Mouse (Mus musculus) liver, embryonic 14 days (tissue): ENCODE data around the gene Ccdc194. TPM values are rescaled to one million over a fixed set of nuclear protein-coding genes. Genes with fewer than 3 reads are reported as not detected.

Source experiments
- polyA plus RNA-seq: library from polyadenylated mRNA; depleted of rRNA; stranded (reverse); fragments of >200 nt; gene quantifications from 2 replicates; pipeline ENCODE4 v1.2.3, GENCODE M21; 2012; rRNA removed

The Ccdc194 gene
- polyA plus RNA-seq, result 0.12 and 0.18 TPM in 2 replicates

GRCm38 (mm10) chr8:71525226-71526050, at the start of gene Ccdc194:
TSS of gene Ccdc194 (minus strand) at chr8:71525711.

GRCm38 (mm10) chr8:71568387-71568937, 43.0 kb upstream of the Ccdc194 start, which contains the start of gene Slc27a1:
TSS of gene Slc27a1 (plus strand) at chr8:71568882.

GRCm38 (mm10) chr8:71566501-71566900, 41.0 kb upstream of the Ccdc194 start, which contains the start of gene Nxnl1:
TSS of gene Nxnl1 (minus strand) at chr8:71566601.

GRCm38 (mm10) chr8:71558071-71558957, 32.8 kb upstream of the Ccdc194 start, which contains the start of gene Tmem221:
TSS of gene Tmem221 (minus strand) at chr8:71558871.

GRCm38 (mm10) chr8:71542632-71543343, 17.3 kb upstream of the Ccdc194 start, which contains the start of gene Mvb12a:
TSS of gene Mvb12a (plus strand) at chr8:71542922.

GRCm38 (mm10) chr8:71537028-71537867, 11.7 kb upstream of the Ccdc194 start, which contains the start of gene Bst2:
TSS of gene Bst2 (minus strand) at chr8:71537456.

GRCm38 (mm10) chr8:71511644-71512043, 13.9 kb downstream of the Ccdc194 start, which contains the start of gene Plvap:
TSS of gene Plvap (minus strand) at chr8:71511752.

GRCm38 (mm10) chr8:71487691-71488445, 37.6 kb downstream of the Ccdc194 start, which contains the start of gene Gtpbp3:
TSS of gene Gtpbp3 (plus strand) at chr8:71488103.

GRCm38 (mm10) chr8:71485142-71486135, 40.1 kb downstream of the Ccdc194 start, which contains the start of gene Ano8:
TSS of gene Ano8 (minus strand) at chr8:71485963.

Other genes with a start within 250 kb of the Ccdc194 start
- 53.8 and 56.8 TPM in 2 replicates for gene Use1, start 158.9 kb downstream of the Ccdc194 start, polyA plus RNA-seq
- 3.0 and 3.1 TPM in 2 replicates for gene Ocel1, start 154.4 kb downstream of the Ccdc194 start, polyA plus RNA-seq
- 15.0 and 18.0 TPM in 2 replicates for gene Nr2f6, start 143.8 kb downstream of the Ccdc194 start, polyA plus RNA-seq
- gene Ushbp1, start 129.9 kb downstream of the Ccdc194 start, polyA plus RNA-seq, result 3.0 and 3.2 TPM in 2 replicates
- gene Babam1, start 128.8 kb downstream of the Ccdc194 start, polyA plus RNA-seq, result 51.3 and 56.2 TPM in 2 replicates
- 45.6 and 52.2 TPM in 2 replicates for gene Ankle1, start 119.7 kb downstream of the Ccdc194 start, polyA plus RNA-seq
- gene Abhd8, start 62.1 kb downstream of the Ccdc194 start, polyA plus RNA-seq, result 6.4 and 6.5 TPM in 2 replicates
- gene Mrpl34, start 60.8 kb downstream of the Ccdc194 start, polyA plus RNA-seq, result 39.4 and 44.7 TPM in 2 replicates
- gene Dda1, start 56.5 kb downstream of the Ccdc194 start, polyA plus RNA-seq, result 21.8 and 25.0 TPM in 2 replicates
- gene Ano8, start 39.7 kb downstream of the Ccdc194 start, polyA plus RNA-seq, result 1.3 and 1.8 TPM in 2 replicates
- gene Gtpbp3, start 37.6 kb downstream of the Ccdc194 start, polyA plus RNA-seq, result 8.4 and 8.9 TPM in 2 replicates
- 15.8 TPM in 2 replicates for gene Plvap, start 14.0 kb downstream of the Ccdc194 start, polyA plus RNA-seq
- 47.6 and 62.9 TPM in 2 replicates for gene Bst2, start 11.7 kb upstream of the Ccdc194 start, polyA plus RNA-seq
- gene Mvb12a, start 17.2 kb upstream of the Ccdc194 start, polyA plus RNA-seq, result 24.0 and 26.3 TPM in 2 replicates
- 0.17 and 0.28 TPM in 2 replicates for gene Tmem221, start 33.2 kb upstream of the Ccdc194 start, polyA plus RNA-seq
- gene Nxnl1, start 40.9 kb upstream of the Ccdc194 start, polyA plus RNA-seq, result not detected in 2 replicates
- 1.6 and 1.9 TPM in 2 replicates for gene Slc27a1, start 43.2 kb upstream of the Ccdc194 start, polyA plus RNA-seq
- 40.2 and 45.8 TPM in 2 replicates for gene Pgls, start 66.5 kb upstream of the Ccdc194 start, polyA plus RNA-seq
- 0.89 and 1.0 TPM in 2 replicates for gene Fam129c, start 71.9 kb upstream of the Ccdc194 start, polyA plus RNA-seq
- gene Colgalt1, start 85.3 kb upstream of the Ccdc194 start, polyA plus RNA-seq, result 30.1 and 32.1 TPM in 2 replicates
- 0.08 and 0.20 TPM in 2 replicates for gene Unc13a, start 146.0 kb upstream of the Ccdc194 start, polyA plus RNA-seq
- gene Jak3, start 150.6 kb upstream of the Ccdc194 start, polyA plus RNA-seq, result 3.4 and 4.0 TPM in 2 replicates
- gene Insl3, start 163.5 kb upstream of the Ccdc194 start, polyA plus RNA-seq, result 0.70 and 1.2 TPM in 2 replicates
- gene B3gnt3, start 176.1 kb upstream of the Ccdc194 start, polyA plus RNA-seq, result 1.7 and 1.9 TPM in 2 replicates
- 21.1 and 24.4 TPM in 2 replicates for gene Fcho1, start 200.0 kb upstream of the Ccdc194 start, polyA plus RNA-seq